Mouse (Mus musculus): ENCODE data around the gene Txndc17.

GRCm38 (mm10) chr11:72207204-72207833, at the start of gene Txndc17, which contains the start of gene 4933427D14Rik:
- TF ChIP-seq CTCF (IDR thresholded peaks at IDR 0.05; ENCODE audit: borderline replicate concordance, extremely low read depth, insufficient read depth, insufficient read length) (no peak), POLR2A (IDR thresholded peaks at IDR 0.05; ENCODE audit: borderline replicate concordance, extremely low read depth, insufficient read depth, insufficient read length, poor library complexity, severe bottlenecking) (peak; percentile 23; the same call in 1 of the 2 replicates)
